Mouse (Mus musculus): Measurements from ENCODE around the gene Brpf3. TPM values are rescaled to one million over a fixed set of nuclear protein-coding genes. Genes with fewer than 3 reads are reported as not detected.
"Not testable (repeated sequence)": the region's sequence is repeated elsewhere in the genome, so short reads cannot be mapped to it uniquely, and the experiment has no call there.

Brpf3 gene
- polyA plus RNA-seq (2012; rRNA removed), result 39.0 and 44.3 TPM in 2 replicates

DNA sequence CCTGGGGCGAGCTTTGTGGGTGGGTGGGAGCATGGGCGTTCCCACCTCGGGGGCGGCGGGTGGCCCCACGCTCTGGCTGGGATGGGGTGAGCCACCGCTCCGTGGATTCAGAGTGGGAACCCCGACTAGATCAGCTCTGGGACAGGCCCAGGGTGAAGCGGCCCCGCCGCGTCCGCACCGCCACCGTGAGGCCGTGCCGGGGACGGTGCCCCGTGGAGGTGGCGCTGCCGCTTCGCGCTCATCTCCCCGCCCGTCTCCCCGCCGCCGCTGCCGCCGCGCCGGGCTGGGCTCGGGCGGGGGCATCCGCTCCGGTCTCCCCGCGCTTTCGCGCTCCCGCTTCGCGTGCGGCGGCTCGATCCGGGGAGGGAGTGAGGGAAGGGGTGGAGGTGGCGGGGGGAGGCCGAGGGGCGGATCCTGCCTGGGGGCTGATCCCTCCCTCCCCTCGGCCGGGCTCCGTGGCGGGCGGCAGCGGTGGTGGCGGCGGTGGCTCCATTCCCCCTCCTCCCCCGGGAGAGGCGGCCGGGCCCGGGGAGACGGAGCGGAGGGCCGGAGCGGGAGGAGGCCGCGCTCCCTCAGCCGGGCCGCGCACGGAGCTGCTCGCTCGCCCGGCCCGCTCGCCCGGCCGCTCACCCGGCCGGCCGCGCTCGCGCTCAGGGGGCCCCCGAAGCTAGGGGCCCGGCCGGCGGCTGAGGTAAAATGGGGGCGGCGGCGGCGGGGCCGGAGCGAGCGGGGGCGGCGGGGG is at the start of gene Brpf3:
Brpf3 (plus strand) TSS at position 420 of the 742 bp plus-strand sequence.
- peak in 1 of 2 experiments; percentile 63 for DNase-seq (ENCODE audit: extremely low spot score in 1 of 2, low spot score in 1 of 2)

DNA sequence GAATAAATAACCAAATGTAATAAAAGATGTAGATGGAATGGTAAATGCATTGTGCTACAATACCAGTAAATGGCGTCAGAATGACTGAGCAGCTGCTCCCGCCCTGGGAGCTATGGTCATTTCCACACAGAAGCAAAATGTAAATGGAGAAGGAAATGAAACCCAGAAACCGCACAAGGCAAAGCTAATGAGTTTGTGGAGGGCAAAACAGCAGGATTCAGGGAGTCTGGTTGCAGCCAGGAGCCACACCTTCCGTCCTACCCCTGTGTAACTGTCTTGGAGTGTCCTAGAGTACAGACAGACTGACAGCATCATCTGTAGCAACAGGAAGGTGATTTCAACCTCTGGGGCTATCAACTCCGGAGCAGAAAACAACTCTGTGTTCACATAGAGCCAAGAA is 44.4 kb upstream of the Brpf3 start:
- DNase-seq (ENCODE audit: extremely low spot score in 1 of 2, low spot score in 1 of 2), result no peak

GRCm38 (mm10) chr17:28757470-28757869 is 43.4 kb upstream of the Brpf3 start:
- no peak for DNase-seq (ENCODE audit: extremely low spot score in 1 of 2, low spot score in 1 of 2)

GRCm38 (mm10) chr17:28760736-28761312 is 40.1 kb upstream of the Brpf3 start:
- DNase-seq (ENCODE audit: extremely low spot score in 1 of 2, low spot score in 1 of 2), result no peak

DNA sequence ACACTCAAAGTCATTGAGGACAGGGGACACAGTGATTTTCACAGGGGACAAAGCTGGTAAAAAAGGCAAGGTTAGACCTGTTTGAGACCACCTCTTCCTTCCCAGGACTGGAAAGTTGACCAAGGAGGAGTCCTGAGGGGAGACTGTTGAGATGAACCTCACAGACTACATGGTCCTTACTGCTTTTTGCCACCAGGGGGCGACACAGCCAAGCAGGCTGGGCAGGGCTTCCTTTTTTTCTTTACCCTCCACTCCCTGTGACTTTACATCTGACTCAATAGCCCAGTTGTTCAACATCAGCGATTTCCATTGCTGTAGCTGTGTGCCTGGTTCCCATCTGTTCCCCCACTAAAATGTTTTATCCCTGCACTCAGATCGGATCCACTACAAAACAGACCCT is 39.0 kb upstream of the Brpf3 start:
- peak in 1 of 2 experiments; percentile 87 for DNase-seq (ENCODE audit: extremely low spot score in 1 of 2, low spot score in 1 of 2)

- DNase-seq (ENCODE audit: extremely low spot score in 1 of 2, low spot score in 1 of 2), result no peak
These were observed 34.7 kb upstream of the Brpf3 start for GRCm38 (mm10) chr17:28766203-28766602.

DNA sequence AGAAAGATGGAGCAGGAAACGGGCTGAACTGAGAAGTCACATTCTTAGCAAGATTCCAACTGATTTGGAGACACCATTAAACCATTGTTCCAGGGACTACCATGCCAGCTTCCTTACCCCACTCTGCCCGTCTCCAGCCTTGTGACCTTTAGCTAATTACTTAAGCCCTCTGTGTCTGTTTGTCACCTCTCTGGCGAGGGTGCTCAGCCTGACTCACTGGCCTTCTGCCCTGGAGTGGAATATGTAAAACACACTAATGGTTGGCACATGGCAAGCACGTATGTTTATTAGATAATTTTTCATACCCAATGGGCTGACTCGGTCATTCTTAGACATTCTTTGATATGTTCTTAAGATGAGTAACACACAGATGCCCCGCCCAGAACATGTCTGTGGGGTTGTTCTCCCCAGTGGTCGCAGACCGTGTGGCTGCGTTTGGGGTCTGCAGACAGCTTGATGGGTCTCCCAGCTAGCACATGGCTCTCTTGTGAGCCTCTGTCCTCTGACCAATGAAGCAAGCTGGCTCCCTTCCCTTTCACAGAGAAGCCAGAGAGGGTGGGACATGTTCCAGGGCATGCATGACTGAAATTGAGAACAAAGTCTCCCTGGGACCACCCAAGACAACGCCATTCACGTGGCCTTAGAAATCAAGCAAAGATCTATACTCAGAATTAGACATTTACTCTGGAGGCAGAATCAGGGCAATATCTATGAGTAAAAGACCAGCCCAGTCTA is 33.9 kb upstream of the Brpf3 start:
- DNase-seq (ENCODE audit: extremely low spot score in 1 of 2, low spot score in 1 of 2), result no peak

DNA sequence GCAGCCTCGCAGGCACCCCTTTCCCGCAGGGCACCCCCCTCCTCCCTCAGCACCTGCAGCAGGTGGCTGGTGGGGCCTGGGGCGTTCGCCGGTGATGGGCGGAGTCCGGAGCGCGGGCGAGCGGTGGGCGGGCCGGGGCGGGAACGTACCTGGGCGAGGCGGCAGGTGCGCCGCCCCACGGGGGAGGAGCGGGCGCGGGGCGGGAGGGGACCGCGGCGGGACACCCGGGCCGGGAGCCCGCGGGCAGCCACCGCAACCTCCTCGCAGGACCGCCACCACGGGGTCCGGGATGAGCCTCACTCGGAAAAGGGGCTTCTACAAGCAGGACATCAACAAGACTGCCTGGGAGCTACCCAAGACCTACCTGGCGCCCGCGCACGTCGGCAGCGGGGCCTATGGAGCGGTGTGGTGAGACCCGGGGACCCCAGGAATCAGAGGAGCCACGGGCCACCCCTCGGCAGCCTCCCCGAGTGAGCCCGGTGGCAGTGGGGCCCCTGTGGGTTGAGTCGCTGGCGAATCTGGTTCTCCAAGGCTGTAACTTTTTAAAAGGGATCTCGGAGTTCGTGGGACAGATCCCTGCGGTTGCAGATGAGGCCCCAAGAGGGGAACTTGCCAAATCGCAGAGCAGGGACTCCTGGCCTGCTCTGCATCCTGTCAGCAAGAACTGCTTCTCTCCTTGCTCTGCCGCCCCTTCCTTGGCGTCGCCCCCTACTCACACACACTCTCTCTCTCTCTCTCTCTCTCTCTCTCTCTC is 31.6 kb upstream of the Brpf3 start, which contains the start of gene Mapk13:
Mapk13 (plus strand) TSS at position 177 of the 754 bp plus-strand sequence.
- no peak for DNase-seq (ENCODE audit: extremely low spot score in 1 of 2, low spot score in 1 of 2)

DNA sequence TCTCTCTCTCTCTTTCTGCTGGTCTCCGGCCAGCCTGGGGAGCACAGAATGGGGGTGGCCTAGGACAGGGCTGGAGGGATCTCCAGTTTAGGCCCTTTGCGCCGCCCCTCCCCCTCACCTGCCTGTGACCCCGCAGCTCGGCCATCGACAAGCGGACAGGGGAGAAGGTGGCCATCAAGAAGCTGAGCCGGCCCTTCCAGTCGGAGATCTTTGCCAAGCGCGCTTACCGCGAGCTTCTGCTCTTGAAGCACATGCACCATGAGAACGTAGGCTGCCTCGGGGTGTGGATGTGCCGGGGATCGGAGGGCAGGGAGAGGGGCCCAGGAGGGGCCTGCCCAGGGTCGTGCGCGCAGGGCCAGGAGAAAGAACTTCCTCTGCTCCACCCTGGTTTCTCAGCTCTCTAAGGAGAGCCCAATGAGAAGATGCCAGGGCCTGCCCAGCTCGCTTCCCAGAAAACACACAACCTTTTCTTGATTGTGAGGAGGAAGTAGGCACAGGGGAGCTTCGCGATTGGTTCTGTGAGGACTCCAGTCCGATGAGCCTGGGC is 30.9 kb upstream of the Brpf3 start:
- DNase-seq (ENCODE audit: extremely low spot score in 1 of 2, low spot score in 1 of 2), result no peak

DNA sequence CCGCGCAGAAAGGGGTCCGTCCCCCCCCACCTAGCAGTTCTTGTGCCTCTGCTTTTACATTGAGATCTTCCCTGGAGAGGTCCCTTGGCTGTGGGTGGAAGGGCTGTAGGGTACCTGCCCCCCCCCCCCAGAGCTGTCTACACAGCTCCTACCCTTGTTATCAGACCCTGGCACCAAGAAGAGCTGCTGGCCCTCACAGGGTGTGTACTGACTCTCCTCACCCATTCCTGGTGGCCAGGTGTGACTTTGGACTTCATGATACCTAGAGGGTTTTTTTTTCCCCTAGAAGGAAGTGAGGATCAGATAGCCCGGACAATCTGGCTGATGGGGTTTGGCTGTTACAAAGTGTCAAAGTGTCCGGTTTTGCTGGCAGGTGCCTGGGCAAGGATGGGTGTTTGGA is 29.6 kb upstream of the Brpf3 start:
- DNase-seq (ENCODE audit: extremely low spot score in 1 of 2, low spot score in 1 of 2), result no peak

DNA sequence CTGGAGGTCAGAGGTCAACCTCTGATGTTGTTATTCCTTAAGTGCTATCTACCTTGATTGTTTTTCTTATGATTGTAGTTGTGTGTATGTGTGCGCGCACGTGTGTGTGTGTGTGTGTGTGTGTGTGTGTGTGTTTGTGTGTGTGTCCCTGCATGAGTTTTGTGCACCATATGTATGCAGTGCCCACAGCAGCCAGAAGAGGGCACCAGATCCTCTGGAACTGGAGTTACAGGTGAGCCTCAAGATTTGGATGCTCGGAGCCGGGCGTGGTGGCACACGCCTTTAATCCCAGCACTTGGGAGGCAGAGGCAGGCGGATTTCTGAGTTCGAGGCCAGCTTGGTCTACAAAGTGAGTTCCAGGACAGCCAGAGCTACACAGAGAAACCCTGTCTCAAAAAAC is 26.6 kb upstream of the Brpf3 start:
- DNase-seq (ENCODE audit: extremely low spot score in 1 of 2, low spot score in 1 of 2), result not testable (repeated sequence)

GRCm38 (mm10) chr17:28775161-28775560 is 25.7 kb upstream of the Brpf3 start:
- no peak for DNase-seq (ENCODE audit: extremely low spot score in 1 of 2, low spot score in 1 of 2)

- no peak for DNase-seq (ENCODE audit: extremely low spot score in 1 of 2, low spot score in 1 of 2)
These were observed 24.1 kb upstream of the Brpf3 start for GRCm38 (mm10) chr17:28776817-28777216.

DNA sequence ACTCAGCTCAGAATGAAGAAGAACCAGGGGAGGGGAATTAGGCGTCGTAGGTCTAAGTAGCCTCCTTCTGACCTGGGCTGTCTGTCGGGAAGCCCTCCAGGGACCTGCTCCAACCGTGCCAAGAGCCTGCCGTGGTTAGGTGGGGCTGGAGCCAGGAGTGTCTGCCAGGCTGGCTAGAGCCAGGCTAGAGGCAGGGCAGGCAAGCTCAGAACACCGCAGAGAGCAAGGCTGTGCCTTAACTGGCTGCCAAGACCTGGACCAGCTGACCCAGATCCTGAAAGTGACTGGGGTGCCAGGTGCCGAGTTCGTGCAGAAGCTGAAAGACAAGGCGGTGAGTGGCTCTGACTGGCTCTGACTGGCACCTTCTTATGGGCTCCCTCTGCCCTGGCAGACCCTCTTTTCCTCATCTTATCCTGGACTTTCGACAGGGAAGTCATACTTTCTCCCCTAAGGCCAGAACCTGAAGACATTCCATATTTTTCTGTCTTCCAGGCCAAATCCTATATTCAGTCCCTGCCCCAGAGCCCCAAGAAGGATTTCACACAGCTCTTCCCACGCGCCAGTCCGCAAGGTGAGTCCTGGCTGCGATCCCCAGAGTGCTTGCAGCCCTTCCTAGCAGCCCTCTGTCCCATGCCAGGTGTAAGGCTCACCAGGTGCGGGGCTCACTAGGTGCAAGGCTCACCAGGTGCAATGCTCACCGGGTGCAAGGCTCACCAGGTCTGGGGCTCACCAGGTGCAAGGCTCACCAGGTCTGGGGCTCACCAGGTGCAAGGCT is 23.5 kb upstream of the Brpf3 start:
- peak in 1 of 2 experiments; percentile 14 for DNase-seq (ENCODE audit: extremely low spot score in 1 of 2, low spot score in 1 of 2)

DNA sequence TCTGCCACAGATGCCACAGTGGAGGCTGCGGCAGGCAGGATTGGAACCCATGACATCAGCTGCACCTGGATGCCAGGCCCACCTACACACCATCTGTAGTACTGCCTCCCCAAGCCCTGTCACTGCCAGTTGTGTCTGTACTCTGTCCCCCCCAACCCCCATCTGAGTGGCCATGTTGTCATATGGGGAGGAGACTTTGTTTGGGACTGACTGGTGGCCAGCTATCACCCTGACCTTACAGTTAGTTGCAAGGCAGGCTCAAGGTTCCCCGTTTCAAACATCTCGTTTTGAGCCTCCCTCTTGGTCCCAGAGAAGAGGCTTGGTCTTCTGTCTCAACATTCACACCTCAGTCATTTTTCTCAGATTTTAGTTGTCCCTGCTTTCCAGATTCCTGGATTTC is 21.2 kb upstream of the Brpf3 start:
- no peak for DNase-seq (ENCODE audit: extremely low spot score in 1 of 2, low spot score in 1 of 2)

- DNase-seq (ENCODE audit: extremely low spot score in 1 of 2, low spot score in 1 of 2), result no peak
These were observed 20.1 kb upstream of the Brpf3 start for GRCm38 (mm10) chr17:28780836-28781235.

GRCm38 (mm10) chr17:28781290-28782045 is 19.4 kb upstream of the Brpf3 start:
- DNase-seq (ENCODE audit: extremely low spot score in 1 of 2, low spot score in 1 of 2), result no peak

DNA sequence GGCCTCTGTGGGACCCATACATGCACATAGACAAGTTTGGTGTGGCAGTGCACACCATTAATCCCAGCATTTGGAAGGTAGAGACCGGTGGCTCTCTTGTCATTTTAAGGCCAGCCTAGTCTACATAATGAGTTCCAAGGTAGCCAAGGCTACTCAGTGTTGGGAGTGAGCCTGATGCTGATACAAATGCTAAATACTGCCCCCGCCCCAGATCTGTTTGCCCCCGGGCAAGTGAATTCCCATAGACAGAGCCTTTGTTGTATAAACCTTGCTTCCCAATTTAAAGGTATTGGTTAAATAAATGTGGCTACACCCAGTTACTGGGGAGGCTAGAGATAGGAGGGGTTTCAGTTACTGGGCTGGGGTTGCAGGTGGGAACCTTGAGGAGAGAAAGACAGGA is 15.9 kb upstream of the Brpf3 start:
- DNase-seq (ENCODE audit: extremely low spot score in 1 of 2, low spot score in 1 of 2), result no peak

DNA sequence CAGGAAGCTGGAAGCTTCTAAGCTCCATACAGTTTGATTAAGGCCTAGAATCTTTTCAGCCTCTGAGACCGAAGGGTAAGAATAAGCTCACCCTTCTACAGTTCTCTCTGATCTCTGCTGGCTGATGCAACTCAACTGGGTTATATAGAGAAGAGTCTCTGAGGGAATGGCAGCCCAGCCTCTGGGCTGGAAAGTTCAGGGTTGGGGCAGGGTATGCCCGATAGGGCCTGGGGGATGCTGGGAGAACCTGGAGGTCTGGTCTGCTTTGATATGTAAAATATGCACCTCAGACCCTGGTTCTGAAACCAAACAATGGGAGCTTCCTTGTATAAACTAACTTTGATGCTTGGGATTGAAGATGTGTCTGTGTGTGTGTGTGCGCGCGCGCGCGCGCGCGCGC is 13.4 kb upstream of the Brpf3 start:
- no peak for DNase-seq (ENCODE audit: extremely low spot score in 1 of 2, low spot score in 1 of 2)
